Mouse (Mus musculus) neural tube, embryonic 15.5 days (tissue): ENCODE measurements around the gene Acot4. TPM values are rescaled to one million over a fixed set of nuclear protein-coding genes. Genes with fewer than 3 reads are reported as not detected.
A peak's percentile ranks its signal among the peaks of the same experiment; 100 is the strongest.
"Not testable (repeated sequence)": the region's sequence is repeated elsewhere in the genome, so short reads cannot be mapped to it uniquely, and the experiment has no call there.

Experiments used
- ATAC-seq: fragments of 200-750 bp; cut with Nextera tagmentation; 2 replicates; pipeline ENCODE4 v1.8.0; 2017; ENCODE audit warnings: mild to moderate bottlenecking, moderate TSS enrichment, moderate library complexity; ENCODE audit not compliant: low FRiP score
- H3K27ac ChIP-seq: fragments of 300-500 bp; sonication (generic); replicated peaks from 2 replicates; pipeline ENCODE4 v1.5.1; 2015; ENCODE audit warnings: mild to moderate bottlenecking, inconsistent platforms
- H3K27me3 ChIP-seq: fragments of 300-500 bp; sonication (generic); replicated peaks from 2 replicates; pipeline ENCODE4 v1.6.1; 2015; ENCODE audit warnings: inconsistent platforms
- H3K36me3 ChIP-seq: fragments of 300-500 bp; sonication (generic); 2 replicates; pipeline ENCODE4 v1.6.1; 2015; ENCODE audit warnings: inconsistent platforms
- H3K4me1 ChIP-seq: fragments of 300-500 bp; sonication (generic); 2 replicates; pipeline ENCODE4 v1.6.1; 2015; ENCODE audit warnings: inconsistent platforms
- H3K4me2 ChIP-seq: fragments of 300-500 bp; sonication (generic); 2 replicates; pipeline ENCODE4 v1.6.1; 2015; ENCODE audit warnings: inconsistent platforms, mild to moderate bottlenecking, moderate library complexity
- H3K4me3 ChIP-seq: fragments of 300-500 bp; sonication (generic); replicated peaks from 2 replicates; pipeline ENCODE4 v1.5.1; 2015; ENCODE audit warnings: mild to moderate bottlenecking, inconsistent platforms
- H3K9ac ChIP-seq: fragments of 300-500 bp; sonication (generic); replicated peaks from 2 replicates; pipeline ENCODE4 v1.6.1; 2015; ENCODE audit warnings: mild to moderate bottlenecking, inconsistent platforms
- H3K9me3 ChIP-seq: fragments of 300-500 bp; sonication (generic); replicated peaks from 2 replicates; pipeline ENCODE4 v1.6.1; 2016; ENCODE audit warnings: inconsistent platforms
- WGBS: fragments of 180-500 bp; shearing (Covaris S2); methylation state at CpG from one replicate; pipeline ENCODE4 v1.1.7; 2015; ENCODE audit warnings: mixed read lengths; 5-methylcytosine and 5-hydroxymethylcytosine counted together
- polyA plus RNA-seq: library from polyadenylated mRNA; unstranded; fragments of >200 nt; fragmentation: Nextera tagmentation; extraction: Ambion mirVana; gene quantifications from 2 replicates; pipeline ENCODE4 v1.2.1, GENCODE M21; 2015

Gene Acot4
- 0.55 and 1.2 TPM in 2 replicates for polyA plus RNA-seq

DNA sequence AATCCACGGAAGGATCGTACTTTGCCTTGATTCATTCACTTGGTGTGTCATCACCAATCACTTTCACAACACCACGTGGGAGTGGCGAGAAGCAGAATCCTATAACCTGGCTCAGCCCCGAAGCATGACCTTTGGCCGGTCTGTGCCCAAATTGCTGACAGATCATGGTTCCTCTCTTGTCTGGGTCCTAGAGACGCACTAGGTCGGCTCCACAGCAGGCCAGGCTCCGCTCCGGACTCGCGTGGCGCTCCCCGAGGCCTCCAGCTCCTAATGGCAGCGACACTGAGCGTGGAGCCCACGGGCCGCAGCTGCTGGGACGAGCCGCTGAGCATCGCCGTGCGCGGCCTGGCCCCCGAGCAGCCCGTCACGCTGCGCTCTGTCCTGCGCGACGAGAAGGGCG lies at the start of gene Acot4:
TSS of gene Acot4 (plus strand) at position 139 of the 400 bp plus-strand sequence.
- H3K9me3 ChIP-seq, H3K27ac ChIP-seq, H3K27me3 ChIP-seq, ATAC-seq, H3K4me1 ChIP-seq, H3K36me3 ChIP-seq: not testable (repeated sequence)
- 11% methylated on average over 32 of the region's 32 CpGs for WGBS
- Histone ChIP-seq H3K4me2 (peak within 1 kb of the TSS; percentile 67), H3K4me3 (peak within 1 kb of the TSS; percentile 47), H3K9ac (peak within 1 kb of the TSS; percentile 40)

DNA sequence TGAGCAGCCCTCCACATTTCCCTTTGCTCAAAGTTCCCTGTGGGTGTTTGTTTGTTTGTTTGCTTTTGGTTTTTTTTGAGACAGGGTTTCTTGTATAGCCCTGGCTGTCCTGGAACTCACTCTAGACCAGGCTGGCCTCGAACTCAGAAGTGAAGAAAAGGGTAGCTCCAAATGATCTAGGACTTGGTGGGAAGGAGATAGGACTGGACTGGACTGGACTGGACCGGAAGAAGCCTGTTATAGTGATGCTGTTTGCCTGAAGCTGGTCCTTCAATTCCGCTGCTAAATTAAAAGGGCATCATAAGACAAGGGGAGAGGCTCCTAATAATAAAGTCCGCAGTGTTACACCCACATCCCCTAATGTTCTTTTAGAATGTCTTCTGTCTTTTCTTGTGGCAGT lies 49.7 kb upstream of the Acot4 start:
- peak overlapping the region; percentile 72 for H3K4me3 ChIP-seq
- no peaks in the 10 kb centered on the region for H3K27me3 ChIP-seq
- H3K9me3 ChIP-seq: no peaks in the 10 kb centered on the region
- H3K4me2 ChIP-seq: peak overlapping the region; percentile 65
- H3K4me1 ChIP-seq: peaks cover 9% of the 10 kb centered on the region
- peak; percentile 35 for ATAC-seq
- peak overlapping the region; percentile 95 for H3K27ac ChIP-seq
- no peaks in the 10 kb centered on the region for H3K36me3 ChIP-seq
- peak overlapping the region; percentile 77 for H3K9ac ChIP-seq
- WGBS: 73% methylated on average over 4 of the region's 4 CpGs

DNA sequence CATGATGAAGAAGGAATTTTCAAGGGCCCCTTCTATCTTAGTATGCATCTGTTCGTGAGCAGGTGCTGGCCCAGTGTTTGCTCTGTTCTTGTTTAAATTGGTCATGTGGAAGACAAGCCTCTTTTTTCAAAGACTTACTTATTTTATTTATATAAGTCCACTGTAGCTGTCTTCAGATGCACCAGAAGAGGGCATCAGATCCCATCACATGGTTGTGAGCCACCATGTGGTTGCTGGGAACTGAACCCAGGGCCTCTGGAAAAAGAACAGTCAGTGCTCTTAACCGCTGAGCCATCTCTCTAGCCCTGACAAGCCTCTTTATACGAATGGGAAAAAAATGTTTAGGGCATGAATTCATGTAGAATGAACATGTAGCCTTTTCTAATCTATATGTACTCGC lies 48.8 kb upstream of the Acot4 start:
- no peaks in the 10 kb centered on the region for H3K36me3 ChIP-seq
- H3K9me3 ChIP-seq: no peaks in the 10 kb centered on the region
- no peak overlapping the region for H3K27ac ChIP-seq
- peaks cover 9% of the 10 kb centered on the region for H3K4me1 ChIP-seq
- no peaks in the 10 kb centered on the region for H3K27me3 ChIP-seq
- no peak overlapping the region for H3K4me3 ChIP-seq
- 97% methylated on average over 4 of the region's 4 CpGs for WGBS
- no peak for ATAC-seq
- H3K4me2 ChIP-seq: no peak overlapping the region
- no peak overlapping the region for H3K9ac ChIP-seq

DNA sequence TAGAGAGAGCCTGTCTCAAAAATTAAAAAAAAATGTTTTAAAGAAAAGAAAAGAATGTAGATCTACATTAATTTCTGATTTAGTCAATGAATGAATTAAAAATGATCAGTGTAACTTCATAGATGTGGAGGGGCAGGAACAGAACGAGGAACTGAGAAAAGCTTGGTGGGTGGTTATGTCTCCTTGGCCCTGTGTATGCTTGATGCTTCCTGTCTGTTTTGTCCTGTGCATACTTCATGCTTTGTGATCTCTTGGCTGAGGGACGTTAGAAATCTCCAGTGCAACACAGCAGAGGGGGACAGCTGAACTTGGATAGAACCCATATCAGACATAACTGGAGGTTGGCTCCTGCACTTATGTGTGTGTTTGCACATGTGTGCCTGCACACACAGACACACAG lies 41.0 kb upstream of the Acot4 start:
- Histone ChIP-seq H3K4me1 (0 out of 2 replicates have a peak, but pooled peaks cover 8% of the 10 kb centered on the region), H3K4me2 (no peak overlapping the region), H3K9me3 (no peaks in the 10 kb centered on the region), H3K27ac (no peak overlapping the region), H3K27me3 (no peaks in the 10 kb centered on the region), H3K9ac (no peak overlapping the region), H3K4me3 (no peak overlapping the region), H3K36me3 (no peaks in the 10 kb centered on the region)
- ATAC-seq: no peak
- WGBS: 76% methylated on average over 2 of the region's 2 CpGs

- Histone ChIP-seq H3K9me3 (no peaks in the 10 kb centered on the region), H3K4me1 (0 out of 2 replicates have a peak, but pooled peaks cover 8% of the 10 kb centered on the region), H3K4me3 (no peak overlapping the region), H3K4me2 (no peak overlapping the region), H3K9ac (no peak overlapping the region), H3K27me3 (no peaks in the 10 kb centered on the region), H3K36me3 (no peaks in the 10 kb centered on the region), H3K27ac (0 out of 2 replicates have a peak overlapping the region, but pooled peaks have one; percentile 23)
- 65% methylated on average over 11 of the region's 11 CpGs for WGBS
- no peak for ATAC-seq
Observed at GRCm38 (mm10) chr12:83998341-83999107, 39.7 kb upstream of the Acot4 start.

DNA sequence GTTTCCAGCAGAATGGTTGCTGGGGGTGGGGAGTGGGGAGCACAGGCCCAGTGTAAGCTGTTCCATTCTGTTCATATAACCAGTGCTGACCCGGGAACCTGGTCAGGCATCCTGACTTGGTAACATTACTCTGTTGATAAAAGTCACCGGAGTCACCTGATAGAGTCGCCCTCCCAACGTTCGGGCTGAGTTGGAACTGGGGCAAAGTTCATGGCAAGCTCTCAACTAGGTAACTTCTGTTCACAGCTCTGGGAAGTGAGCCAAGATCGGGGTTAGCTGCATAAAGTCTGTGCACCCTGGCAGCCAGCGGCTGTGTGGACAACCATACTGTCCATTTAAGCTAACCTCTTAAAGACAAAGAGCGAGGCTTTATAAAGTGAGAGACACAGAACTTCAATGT lies 38.9 kb upstream of the Acot4 start:
- not testable (repeated sequence) for H3K4me3 ChIP-seq, H3K9me3 ChIP-seq, H3K27me3 ChIP-seq, H3K4me1 ChIP-seq, H3K9ac ChIP-seq, ATAC-seq, H3K36me3 ChIP-seq, H3K4me2 ChIP-seq, H3K27ac ChIP-seq
- 67% methylated on average over 8 of the region's 8 CpGs for WGBS

DNA sequence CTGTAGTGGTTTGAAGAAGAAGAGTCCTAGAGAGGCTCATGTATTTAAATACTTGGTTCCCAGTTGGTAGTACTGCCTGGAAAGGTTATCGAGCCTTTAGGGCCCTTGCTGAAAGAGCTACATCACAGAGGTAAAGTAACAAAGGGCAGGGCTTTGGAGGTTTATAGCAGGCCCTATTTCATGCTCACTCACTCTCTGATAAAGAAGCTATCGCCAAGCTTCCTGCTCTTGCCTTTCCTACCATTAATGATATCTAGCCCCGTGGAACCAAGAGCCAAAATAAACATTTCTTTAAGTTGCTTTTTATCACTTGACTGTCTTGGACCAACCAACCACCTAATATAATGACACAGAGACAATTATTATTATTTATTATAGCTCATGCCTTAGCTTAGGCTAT lies 37.8 kb upstream of the Acot4 start:
- Histone ChIP-seq H3K4me2 (no peak overlapping the region), H3K4me3 (no peak overlapping the region), H3K27me3 (no peaks in the 10 kb centered on the region), H3K27ac (no peak overlapping the region), H3K36me3 (no peaks in the 10 kb centered on the region), H3K4me1 (0 out of 2 replicates have a peak, but pooled peaks cover 8% of the 10 kb centered on the region), H3K9me3 (no peaks in the 10 kb centered on the region), H3K9ac (no peak overlapping the region)
- ATAC-seq: no peak
- 52% methylated on average over 3 of the region's 3 CpGs for WGBS

GRCm38 (mm10) chr12:84003866-84004265 lies 34.3 kb upstream of the Acot4 start:
- Histone ChIP-seq H3K36me3 (no peaks in the 10 kb centered on the region), H3K9ac (no peak overlapping the region), H3K4me3 (no peak overlapping the region), H3K9me3 (no peaks in the 10 kb centered on the region), H3K27ac (no peak overlapping the region), H3K4me2 (no peak overlapping the region), H3K4me1 (0 out of 2 replicates have a peak, but pooled peaks cover under 1% of the 10 kb centered on the region), H3K27me3 (no peaks in the 10 kb centered on the region)
- WGBS: 88% methylated on average over 1 of the region's 1 CpGs
- ATAC-seq: no peak

GRCm38 (mm10) chr12:84008251-84008650 lies 29.9 kb upstream of the Acot4 start:
- H3K9me3 ChIP-seq: no peaks in the 10 kb centered on the region
- H3K27ac ChIP-seq: peak overlapping the region; percentile 77
- H3K36me3 ChIP-seq: no peaks in the 10 kb centered on the region
- 81% methylated on average over 11 of the region's 12 CpGs for WGBS
- no peak overlapping the region for H3K9ac ChIP-seq
- H3K4me3 ChIP-seq: no peak overlapping the region
- no peak for ATAC-seq
- H3K4me1 ChIP-seq: peaks cover 19% of the 10 kb centered on the region
- H3K4me2 ChIP-seq: peak overlapping the region; percentile 60; the same call in 1 of the 2 replicates
- no peaks in the 10 kb centered on the region for H3K27me3 ChIP-seq

DNA sequence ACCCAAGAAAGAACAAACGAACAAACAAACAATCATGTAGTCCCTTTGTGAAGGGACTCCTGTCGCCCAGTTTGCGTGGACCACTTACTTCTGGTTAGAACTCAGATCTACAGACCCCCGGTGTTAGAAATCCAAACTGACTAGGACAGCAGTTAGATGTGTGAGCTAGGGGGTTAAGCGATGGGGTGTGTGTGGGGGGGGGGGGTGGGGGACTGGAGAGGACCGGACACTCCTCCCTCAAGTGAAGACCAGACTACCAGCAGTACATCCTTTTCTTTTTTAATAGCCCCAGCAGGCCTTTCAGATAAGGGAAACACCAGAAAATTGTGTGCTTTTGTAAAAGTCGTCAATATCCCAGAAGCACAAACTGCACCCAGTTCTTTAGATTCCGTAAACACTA lies 29.4 kb upstream of the Acot4 start:
- 0 out of 2 replicates have a peak overlapping the region, but pooled peaks have one; percentile 44 for H3K9ac ChIP-seq
- ATAC-seq: peak; percentile 50; the same call in 1 of the 2 replicates

GRCm38 (mm10) chr12:84009171-84009965 lies 28.8 kb upstream of the Acot4 start, which contains the start of gene Acot1:
Gene Acot1 (plus strand): TSS chr12:84009490.
- H3K27me3 ChIP-seq, H3K9me3 ChIP-seq, H3K36me3 ChIP-seq: not testable (repeated sequence)
- Histone ChIP-seq H3K4me3 (peak within 1 kb of the TSS; percentile 50), H3K4me2 (peak within 1 kb of the TSS; percentile 60), H3K27ac (peak within 1 kb of the TSS; percentile 77), H3K9ac (peak within 1 kb of the TSS; percentile 44), H3K4me1 (peaks cover 24% of the 10 kb centered on the region)
- whole genome bisulfite sequencing: under 1% methylated on average over 55 of the region's 70 CpGs
- peak; percentile 90 for ATAC-seq

More for the DNA sequence above, 29.4 kb upstream of the Acot4 start:
- Histone ChIP-seq H3K27me3 (no peaks in the 10 kb centered on the region), H3K36me3 (no peaks in the 10 kb centered on the region), H3K4me2 (peak overlapping the region; percentile 60), H3K27ac (peak overlapping the region; percentile 77), H3K4me3 (peak overlapping the region; percentile 50), H3K4me1 (peaks cover 20% of the 10 kb centered on the region), H3K9me3 (no peaks in the 10 kb centered on the region)
- 34% methylated on average over 8 of the region's 8 CpGs for WGBS
